Mouse (Mus musculus) layer of hippocampus, postnatal 14 days (tissue): ENCODE measurements around the gene Rgl2. TPM values are rescaled to one million over a fixed set of nuclear protein-coding genes. Genes with fewer than 3 reads are reported as not detected.

Source experiments
- DNase-seq, 2 experiments: peaks; one replicate each; pipeline ENCODE4 v3.0.0; 2021 to 2022; ENCODE audit warnings: low spot score in 2 of 2, mixed read lengths in 1 of 2
- total RNA-seq, 2 experiments: library from RNA; stranded (reverse); gene quantifications; 2 replicates each; pipeline ENCODE4 v1.2.3; 2021

Gene Rgl2
- total RNA-seq, 2 experiments from 2014 or later = 67.0 to 68.9 TPM

DNA sequence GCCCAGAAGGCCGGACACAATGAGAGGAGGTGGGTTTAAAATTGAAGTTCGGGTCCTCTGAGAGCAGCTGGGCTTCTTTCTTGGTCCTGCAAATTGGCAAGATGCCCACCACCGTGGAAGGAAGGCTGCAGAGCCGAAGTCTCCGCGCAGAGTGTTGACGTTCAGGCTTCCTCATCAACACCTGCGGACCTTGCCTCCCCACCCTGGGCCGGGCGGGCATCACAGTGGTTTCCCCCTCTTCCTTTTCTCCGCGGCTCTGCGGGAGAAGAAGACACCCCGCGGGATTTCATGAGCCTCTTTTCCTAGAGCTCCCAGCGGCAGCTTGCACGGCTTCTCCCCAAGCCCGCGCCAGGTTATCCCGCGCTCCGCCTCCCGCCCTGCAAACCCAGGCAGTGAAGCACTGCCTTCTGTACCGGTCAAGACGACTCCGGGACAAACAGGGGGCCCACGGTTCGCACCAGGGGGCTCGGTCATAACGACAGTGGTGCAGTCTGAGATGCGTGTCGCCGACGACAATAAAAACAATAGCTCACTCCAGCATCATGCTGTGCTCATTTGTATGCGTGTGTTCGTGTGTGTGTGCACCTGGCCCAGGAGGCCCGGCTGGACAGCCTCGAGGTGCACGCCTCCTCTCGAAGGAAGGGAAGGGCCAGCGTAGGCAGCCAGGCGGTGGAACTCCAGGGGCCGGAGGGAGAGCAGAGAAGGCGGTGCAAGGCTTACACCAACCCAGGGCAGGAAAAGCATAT lies 20.8 kb upstream of the Rgl2 start:
- DNase-seq = peak; percentile 55 to 61

DNA sequence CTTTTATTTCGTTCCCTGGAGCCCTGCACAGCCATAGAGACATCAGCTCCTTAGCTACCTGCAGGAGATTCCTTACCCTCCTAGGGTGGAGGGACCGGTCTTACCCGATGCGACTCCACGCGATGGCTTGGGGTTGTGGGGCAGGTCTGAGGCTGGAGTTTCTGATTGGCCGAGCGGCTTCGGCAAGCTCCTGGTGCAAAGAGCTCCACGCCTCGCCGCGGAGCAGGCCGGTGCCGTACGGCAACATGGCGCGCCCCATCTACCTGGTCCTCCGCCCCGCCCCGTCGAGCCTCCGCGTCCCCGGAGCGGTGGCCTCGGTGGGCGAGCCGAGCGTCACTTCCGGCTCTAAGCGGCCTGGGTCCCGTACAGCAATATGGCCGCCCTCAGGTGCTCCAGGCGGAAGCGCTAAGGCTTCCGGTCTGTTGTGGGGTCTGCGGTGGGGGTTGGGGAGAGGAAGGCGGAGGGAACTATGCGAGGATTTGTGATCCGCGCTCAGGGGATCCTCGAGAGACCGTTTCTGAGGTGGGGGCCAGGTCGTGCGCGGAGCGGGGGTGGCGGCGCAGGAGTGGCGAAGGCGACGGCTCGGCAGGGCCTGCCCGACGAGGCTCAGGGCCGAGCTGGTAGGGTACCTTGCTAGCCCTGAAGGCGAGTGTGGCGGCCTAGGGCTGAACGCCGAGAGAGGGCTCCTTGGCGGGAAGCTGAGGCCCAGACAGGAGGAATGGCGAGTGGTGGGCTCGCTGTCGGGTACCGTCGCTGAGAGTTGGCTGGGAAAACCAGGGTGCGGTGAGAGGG lies 20.1 kb upstream of the Rgl2 start, which contains the start of gene Daxx:
TSS of gene Daxx (plus strand) at position 338 of the 792 bp plus-strand sequence.
- peak; percentile 97 to 99 for DNase-seq

DNA sequence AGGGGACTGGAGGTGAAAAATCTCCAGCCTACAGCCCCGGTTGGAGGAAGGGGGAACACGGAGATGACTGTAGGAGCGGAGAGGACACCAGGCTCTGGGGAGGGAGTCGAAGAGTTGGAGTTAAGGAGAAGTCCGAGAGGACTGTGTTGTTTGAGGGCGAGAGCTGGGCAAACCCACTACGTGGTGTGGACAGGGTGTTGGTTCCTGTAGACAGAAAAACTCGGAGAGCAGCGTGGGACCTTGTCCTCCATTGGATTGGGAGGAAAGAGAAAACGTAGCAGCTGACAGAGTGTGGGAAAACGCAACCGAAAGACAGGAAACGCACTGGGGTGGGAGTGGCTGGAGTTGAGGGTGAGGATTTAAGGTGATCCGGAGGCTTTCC lies 19.5 kb upstream of the Rgl2 start:
- no peak for DNase-seq

DNA sequence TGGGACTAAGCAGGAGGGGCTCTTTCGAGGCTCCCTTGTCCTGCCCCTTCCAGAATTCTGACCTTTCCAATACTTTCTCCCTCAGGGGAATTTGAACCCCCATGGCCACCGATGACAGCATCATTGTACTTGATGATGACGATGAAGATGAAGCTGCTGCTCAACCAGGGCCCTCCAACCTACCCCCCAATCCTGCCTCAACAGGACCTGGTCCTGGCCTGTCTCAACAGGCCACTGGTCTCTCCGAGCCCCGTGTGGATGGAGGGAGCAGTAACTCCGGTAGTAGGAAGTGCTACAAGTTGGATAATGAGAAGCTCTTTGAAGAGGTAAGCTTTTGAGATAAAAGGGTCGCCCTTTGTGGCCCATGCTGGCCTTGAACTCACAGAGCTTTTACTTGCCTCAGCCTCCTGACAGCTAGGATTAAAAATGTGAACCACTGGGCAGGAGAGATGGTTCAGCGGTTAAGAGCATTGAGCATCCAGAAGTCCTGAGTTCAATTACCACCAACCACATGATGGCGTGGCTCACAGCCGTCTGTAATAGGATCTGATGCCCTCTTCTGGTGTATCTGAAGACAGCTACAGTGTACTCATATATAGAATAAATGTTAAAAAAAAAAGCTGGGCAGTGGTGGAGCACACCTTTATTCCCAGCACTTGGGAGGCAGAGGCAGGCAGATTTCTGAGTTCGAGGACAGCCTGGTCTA lies 18.8 kb upstream of the Rgl2 start:
- no peak for DNase-seq

DNA sequence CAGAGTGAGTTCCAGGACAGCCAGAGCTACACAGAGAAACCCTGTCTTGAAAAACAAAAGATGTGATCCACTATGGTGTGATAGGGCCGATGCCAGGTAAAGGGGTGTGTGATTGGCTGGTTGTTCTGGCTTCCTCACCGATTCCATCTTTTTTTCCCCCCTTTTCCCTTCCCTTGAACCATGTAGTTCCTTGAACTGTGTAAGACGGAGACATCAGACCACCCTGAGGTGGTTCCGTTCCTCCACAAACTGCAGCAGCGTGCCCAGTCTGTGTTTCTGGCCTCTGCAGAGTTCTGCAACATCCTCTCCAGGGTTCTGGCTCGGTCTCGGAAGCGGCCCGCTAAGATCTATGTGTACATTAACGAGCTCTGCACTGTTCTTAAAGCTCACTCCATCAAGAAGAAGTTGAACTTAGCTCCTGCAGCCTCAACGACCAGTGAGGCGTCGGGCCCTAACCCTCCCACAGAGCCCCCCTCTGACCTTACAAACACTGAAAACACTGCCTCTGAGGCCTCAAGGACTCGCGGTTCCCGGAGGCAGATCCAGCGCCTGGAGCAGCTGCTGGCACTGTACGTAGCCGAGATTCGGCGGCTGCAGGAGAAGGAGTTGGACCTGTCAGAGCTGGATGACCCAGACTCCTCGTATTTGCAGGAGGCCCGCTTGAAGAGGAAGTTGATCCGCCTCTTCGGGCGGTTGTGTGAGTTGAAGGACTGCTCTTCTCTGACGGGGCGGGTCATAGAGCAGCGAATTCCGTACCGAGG lies 18.1 kb upstream of the Rgl2 start:
- DNase-seq = no peak

DNA sequence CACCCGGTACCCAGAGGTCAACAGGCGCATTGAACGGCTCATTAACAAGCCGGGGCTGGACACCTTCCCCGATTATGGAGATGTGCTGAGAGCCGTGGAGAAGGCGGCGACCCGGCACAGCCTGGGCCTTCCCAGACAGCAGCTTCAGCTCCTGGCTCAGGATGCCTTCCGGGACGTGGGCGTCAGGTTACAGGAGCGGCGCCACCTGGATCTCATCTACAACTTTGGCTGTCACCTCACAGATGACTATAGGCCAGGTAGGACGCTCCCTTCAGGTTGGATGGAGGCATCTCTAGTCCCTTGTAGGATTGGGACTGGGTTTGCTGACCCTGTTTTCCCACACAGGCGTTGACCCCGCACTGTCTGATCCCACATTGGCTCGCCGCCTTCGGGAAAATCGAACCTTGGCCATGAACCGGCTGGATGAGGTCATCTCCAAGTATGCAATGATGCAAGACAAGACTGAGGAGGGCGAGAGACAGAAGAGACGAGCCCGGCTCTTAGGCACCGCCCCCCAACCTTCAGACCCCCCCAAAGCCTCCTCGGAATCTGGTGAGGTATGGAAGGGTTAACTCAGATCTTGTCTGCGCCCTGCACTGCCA lies 17.4 kb upstream of the Rgl2 start:
- DNase-seq = no peak

DNA sequence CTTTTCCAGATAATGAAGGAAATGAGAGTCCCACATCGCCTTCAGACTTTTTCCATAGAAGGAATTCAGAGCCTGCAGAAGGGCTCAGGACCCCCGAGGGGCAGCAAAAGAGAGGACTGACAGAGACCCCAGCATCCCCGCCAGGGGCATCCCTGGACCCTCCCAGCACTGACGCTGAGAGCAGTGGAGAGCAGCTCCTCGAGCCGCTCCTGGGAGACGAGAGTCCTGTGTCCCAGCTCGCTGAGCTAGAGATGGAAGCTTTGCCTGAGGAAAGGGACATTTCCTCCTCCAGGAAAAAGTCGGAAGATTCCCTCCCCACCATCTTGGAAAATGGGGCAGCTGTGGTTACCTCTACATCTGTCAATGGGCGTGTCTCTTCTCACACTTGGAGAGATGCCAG lies 16.1 kb upstream of the Rgl2 start:
- DNase-seq = no peak

DNA sequence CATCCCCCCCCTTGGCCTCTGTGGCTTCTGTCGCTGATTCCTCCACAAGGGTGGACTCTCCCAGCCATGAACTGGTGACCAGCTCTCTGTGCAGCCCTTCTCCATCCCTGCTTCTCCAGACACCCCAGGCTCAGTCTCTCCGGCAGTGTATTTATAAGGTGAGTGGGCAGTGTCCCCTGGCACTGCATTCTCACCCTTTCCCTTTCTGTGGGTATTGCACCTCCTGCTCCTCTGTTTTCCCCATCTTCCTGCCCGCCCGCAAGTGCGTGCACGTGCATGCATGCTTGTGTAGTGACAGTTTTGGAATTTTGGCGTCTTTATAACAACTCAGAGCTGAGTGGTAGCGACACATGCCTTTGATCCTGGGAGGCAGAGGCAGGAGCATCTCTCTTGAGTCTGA lies 15.4 kb upstream of the Rgl2 start:
- DNase-seq = no peak

DNA sequence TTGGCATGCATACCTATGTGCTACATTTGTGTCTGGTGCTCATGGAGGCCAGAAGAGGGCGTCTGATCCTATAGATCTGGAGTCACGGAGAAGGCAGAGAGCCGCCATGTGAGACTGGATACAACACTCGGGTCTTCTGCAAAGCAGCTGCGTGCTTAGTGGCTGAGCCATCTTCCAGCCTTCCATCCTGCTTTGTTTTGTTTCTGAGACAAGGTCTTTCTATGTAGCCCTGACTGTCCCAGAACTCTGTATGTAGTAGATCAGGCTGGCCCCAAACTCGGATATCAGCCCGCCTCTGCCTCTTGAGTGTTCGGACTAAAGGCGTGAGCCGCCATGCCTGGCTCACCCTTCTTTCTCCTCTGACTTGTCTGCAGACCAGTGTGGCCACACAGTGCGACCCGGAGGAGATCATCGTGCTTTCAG lies 14.4 kb upstream of the Rgl2 start:
- no peak for DNase-seq

DNA sequence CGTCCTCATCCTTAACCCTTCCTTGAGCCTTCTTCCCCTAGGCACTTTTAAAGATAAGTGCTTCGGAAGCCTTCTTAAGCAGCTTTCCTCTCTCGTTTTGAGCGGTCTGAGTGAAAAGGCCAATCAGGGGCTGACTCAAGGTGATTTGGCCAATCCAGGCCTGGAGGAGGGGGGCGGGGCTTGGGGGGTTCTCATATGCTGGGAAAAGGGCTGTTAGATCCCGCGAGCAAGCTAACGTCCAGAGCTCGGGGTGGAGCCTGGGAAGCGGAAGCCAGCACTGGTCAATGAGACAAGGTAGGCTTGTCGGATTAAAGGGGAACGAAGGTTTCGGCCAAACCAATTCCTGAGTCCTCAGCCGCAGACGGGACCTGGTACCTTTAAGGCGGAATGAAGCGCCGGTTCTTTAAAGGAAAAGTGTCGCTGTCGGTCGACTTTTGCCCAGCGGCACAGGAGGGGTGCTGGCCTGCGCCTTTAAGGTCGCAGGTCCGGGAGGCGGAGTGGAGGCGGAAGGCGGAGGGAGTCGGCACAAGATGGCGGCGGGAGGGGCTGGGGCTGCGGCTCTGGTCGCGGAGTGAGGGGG lies 13.6 kb upstream of the Rgl2 start, which contains the start of the genes Tapbp and Zbtb22:
TSS of gene Tapbp (plus strand) at position 229 of the 580 bp plus-strand sequence.
TSS of gene Zbtb22 (plus strand) at position 234 of the 580 bp plus-strand sequence.
- peak; percentile 96 to 97 for DNase-seq

DNA sequence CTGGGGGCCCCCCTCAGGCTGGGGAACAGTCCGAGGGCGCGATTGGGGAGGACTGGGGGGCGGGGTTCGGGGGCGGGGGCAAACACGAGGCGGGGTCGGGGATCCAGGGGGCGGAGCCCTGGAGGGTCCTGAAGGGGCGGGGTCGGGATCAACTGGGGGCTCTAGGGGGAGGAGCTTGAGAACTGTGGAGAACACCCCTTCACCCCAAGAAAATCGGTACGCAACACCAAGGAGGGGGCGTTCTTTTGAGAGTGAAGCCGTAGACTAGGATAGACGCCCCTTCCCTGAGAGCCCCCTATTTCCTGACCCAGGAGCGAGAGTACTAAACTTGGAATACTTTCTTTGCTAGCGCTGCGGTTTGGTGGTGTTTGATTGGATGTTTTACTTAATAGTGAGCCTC lies 13.0 kb upstream of the Rgl2 start:
- no peak for DNase-seq

DNA sequence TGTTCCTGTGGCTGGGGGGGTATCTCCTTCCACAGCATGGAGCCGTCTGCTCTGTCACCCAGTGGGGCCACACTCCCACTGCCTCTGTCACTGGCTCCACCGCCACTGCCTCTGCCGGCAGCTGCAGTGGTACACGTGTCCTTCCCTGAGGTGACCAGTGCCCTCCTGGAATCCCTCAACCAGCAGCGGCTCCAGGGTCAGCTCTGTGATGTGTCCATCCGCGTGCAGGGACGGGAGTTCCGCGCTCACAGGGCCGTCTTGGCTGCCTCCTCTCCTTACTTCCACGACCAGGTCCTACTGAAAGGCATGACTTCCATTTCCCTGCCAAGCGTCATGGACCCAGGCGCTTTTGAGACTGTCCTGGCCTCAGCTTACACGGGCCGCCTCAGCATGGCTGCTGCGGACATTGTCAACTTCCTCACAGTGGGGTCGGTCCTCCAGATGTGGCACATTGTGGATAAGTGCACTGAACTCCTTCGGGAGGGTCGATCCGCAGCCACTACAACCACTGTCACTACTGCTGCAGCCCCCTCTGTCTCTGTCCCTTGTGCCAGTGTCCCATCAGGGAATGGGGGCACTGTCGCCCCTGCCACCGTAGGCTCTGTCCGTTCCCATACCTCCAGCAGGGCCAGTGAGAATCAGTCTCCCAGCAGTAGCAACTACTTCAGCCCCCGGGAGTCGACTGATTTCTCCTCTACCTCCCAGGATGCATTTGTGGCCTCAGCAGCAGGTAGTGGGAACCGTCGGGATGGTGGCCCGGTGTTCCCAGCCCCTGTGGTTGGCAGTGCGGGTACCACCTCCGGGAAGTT lies 12.3 kb upstream of the Rgl2 start:
- no peak for DNase-seq

DNA sequence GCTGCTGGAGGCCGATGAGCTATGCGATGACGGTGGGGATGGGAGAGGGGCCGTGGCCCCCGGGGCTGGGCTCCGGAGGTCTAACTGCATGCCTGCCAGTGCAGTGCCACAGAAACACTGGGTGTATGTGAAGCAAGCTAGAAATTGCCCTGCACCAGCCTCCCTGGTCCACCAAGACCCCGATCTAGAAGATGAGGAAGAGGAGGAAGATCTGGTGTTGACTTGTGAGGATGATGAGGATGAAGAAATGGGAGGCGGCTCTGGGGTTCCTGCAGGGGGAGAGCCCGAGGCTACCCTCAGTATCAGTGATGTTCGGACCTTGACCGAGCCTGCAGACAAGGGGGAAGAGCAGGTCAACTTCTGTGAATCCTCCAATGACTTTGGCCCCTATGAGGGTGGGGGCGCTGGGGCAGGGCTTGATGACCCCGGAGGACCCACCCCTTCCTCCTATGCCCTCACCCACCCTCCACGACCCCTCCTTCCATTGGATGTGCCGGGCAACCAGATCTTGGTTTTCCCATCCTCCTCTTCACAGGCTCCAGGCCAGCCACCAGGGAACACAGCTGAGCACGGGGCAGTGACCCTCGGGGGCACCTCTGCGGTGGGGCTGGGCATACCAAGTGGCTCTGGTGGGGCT lies 11.6 kb upstream of the Rgl2 start:
- no peak for DNase-seq

DNA sequence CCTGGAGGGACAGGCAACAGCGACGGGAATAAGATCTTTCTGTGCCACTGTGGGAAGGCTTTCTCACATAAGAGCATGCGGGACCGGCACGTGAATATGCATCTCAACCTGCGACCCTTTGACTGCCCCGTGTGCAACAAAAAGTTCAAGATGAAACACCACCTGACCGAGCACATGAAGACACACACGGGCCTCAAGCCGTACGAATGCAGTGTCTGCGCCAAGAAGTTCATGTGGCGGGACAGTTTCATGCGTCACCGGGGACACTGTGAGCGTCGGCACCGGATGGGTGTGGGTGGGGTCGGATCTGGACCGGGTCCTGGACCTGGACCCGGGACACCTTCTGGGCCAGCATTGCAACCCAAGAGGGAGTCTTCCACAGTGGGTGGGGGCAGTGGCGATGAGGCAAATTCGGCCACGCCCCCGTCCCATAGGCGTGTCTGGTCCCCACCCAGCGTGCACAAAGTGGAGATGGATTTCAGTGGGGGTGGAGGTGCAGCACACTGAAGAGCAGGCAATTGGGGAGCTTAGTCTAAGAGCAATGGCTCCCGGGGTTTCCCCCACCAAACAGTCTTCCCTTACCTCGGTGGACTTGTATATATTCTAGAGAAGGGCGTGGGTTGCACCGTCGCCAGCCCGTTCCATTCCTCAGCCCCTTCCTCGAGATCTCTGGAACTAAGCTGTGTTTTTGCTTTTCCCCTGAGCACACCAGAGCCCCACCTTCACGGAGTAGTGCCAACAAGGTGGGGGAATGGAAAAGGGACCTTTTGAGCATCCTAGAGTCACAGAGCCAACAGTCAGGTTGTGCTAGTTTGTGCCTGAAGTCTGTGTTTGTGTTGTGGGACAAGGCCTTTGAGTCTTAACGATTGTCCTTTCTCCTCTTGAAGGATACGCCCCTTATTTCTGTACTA lies 10.8 kb upstream of the Rgl2 start:
- no peak for DNase-seq

DNA sequence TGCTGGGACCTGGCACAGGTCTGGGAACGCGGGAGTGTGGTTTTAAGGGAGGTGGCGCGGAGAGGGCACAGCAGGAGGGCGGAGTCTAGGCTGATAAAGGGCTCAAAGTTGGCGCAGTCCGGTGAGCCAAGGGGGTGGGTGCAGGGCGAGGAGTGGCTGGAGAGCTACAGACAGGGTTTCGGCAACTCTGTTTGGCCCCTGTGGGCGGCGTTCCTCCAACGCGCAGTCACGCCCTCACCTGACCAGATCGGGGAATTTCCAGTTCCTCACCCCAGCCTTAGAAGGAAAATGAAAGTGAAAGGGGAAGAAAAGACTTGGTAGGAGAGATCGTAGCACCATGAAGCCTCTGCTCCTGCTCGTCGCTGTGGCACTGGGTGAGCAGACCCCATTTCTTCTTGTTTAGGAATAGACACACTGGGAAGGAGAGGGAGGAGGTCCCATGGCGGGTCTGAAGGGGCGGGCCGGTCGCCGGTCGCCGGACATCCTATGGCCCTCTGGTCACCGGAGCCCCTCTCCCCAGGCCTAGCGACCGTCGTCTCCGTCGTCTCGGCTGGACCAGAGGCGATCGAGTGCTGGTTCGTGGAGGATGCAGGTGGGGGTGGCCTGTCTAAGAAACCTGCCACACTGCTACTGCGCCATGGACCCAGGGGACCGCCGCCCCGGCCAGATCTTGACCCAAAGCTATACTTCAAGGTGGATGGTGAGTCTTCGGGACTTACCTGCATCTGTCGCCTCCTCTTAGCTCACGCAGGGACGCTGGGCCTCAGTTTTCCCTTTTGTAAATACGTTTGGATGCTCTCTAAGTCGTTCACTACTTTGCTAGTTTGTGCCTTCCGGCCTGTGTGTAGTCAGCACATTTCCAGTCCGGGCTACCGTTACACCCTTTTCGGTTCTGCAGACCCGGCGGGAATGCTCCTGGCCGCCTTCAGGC lies 9.7 kb upstream of the Rgl2 start:
- DNase-seq = no peak

DNA sequence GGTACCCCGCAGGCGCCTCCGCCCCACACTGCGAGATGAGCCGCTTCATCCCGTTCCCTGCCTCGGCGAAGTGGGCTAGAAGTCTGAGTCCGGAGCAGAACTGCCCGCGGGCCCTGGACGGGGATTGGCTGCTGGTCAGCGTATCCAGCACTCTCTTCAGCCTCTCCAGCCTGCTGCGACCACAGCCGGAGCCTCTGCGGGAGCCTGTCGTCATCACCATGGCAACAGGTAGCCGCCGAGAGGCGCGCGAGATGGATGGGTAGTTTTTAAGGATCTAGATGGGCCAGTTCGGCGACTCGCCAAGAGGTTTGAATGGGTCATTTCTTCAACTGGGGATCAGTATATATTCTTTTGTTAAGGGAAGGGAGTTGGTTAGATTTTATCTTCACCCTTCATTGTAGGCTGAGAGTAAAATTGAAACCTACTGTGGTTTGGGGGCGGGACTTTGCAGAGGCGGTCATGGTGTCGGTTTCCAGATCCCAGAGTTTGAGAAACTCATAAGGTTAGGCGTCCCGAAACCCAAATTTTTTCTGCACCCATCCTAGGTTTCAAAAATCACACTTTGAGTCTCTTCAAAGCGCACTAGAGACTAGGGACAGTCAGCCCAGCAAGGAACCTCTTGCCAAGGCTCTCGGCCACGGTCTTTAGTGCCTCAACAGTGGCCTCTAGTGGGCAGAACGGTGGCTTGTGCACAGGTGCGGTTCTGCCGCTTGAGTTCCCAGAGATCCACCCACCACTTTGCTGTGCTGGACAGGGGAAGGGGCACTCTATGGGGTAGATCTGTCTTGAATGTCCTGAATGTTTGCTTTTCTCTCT lies 8.9 kb upstream of the Rgl2 start:
- DNase-seq = peak; percentile 72 to 77
